Mouse (Mus musculus) stomach, postnatal 0 days (tissue): ENCODE results near the gene Hoxd11.

Experiments used
- CTCF ChIP-seq: IDR thresholded peaks from 2 replicates; pipeline ENCODE4 v1.5.1; 2016; ENCODE audit warnings: antibody characterized with exemption, low read depth, mild to moderate bottlenecking, moderate library complexity
- EP300 ChIP-seq: optimal IDR thresholded peaks from 2 replicates; pipeline ENCODE3; 2016; ENCODE audit warnings: antibody characterized with exemption

DNA sequence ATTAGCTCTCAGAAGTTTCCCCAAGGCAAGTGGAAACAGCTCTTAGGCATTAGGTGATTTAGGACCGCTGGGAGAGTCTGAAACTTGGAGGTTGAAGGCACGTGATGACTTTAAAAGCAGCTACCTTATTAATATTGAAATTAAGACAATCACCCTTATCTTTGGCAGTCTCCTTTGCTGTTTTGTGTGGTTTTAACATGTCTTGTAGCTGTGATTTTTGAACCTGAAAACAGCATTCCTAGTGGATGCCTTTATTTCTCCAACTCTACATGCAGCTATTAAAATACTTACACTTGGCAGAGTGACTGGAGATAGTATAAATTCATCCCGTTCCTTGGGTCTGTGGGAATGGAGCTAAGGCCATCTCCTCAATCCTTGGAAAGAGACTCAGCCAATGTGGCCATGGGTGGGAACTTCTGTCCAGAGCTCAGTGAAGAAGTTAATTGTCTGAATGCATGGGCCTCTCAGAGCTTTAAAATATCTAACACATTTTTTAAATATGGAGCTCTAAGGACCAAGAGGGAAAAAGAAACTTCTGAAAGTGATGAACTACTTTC is 8.6 kb upstream of the Hoxd11 start:
- TF ChIP-seq CTCF (no peak), EP300 (no peak)
